Mouse (Mus musculus): ENCODE results near the gene Cfap221. TPM values are rescaled to one million over a fixed set of nuclear protein-coding genes. Genes with fewer than 3 reads are reported as not detected.

Cfap221 gene
- total and polyA plus RNA-seq, 3 experiments: not detected

GRCm38 (mm10) chr1:119892933-119893332, 104.1 kb downstream of the Cfap221 start:
- H3K36me3 ChIP-seq (replicated peaks in 1 of 2; ENCODE audit: control insufficient read depth in 1 of 2, insufficient read depth in 1 of 2, low read length in 1 of 2): no peaks in the 10 kb centered on the region
- in situ Hi-C loops (cut with MboI; ENCODE audit: low pct_ligation_motif_present, low pct_unique_long_range_greater_than_20kb, low sequenced_read_pairs): loop anchor here (10.0 kb wide), 2 partner anchors 58 to 338 kb away; partner anchors contain the start of gene Ptpn4
- TF ChIP-seq RAD21 (IDR thresholded peaks at IDR 0.05; ENCODE audit: low read depth, low read length): peak; percentile 28
- TF ChIP-seq IRF4 (IDR thresholded peaks at IDR 0.05; ENCODE audit: low read depth, low read length): peak; percentile 48; the same call in 1 of the 2 replicates
- TF ChIP-seq SMC3 (IDR thresholded peaks at IDR 0.05; ENCODE audit: low read depth, low read length): peak; percentile 31
- TF ChIP-seq CTCF (conservative IDR thresholded peaks at IDR 0.05 in 1 of 2, IDR thresholded peaks at IDR 0.05 in 1 of 2; ENCODE audit: low read depth in 2 of 2, low read length in 2 of 2): peak in 1 of 2 experiments; percentile 38; a peak in 2 of 4 replicates
- TF ChIP-seq NRF1 (IDR thresholded peaks at IDR 0.05; ENCODE audit: low read depth, low read length): no peak
- TF ChIP-seq ZNF384 (IDR thresholded peaks at IDR 0.05; ENCODE audit: low read depth, low read length): no peak
- 0 out of 2 replicates have a peak, but pooled peaks have one; percentile 11 for TF ChIP-seq BHLHE40 (IDR thresholded peaks at IDR 0.05; ENCODE audit: low read depth, low read length)
- peak; percentile 40 for DNase-seq (ENCODE audit: extremely low read depth)
- dilution Hi-C loops (cut with MboI; ENCODE audit: extremely low pct_ligation_motif_present, extremely low pct_unique_long_range_greater_than_20kb, low sequenced_read_pairs): no loop called here
- H3K9ac ChIP-seq (ENCODE audit: insufficient read depth, low read depth): no peak overlapping the region
- H3K4me2 ChIP-seq (ENCODE audit: insufficient read depth, low read depth, poor library complexity, severe bottlenecking): no peak overlapping the region
- H3K9me3 ChIP-seq (replicated peaks; ENCODE audit: low read length): no peaks in the 10 kb centered on the region
- no peaks in the 10 kb centered on the region for H3K79me2 ChIP-seq (replicated peaks; ENCODE audit: control insufficient read depth, extremely low read depth, insufficient read depth, poor library complexity, severe bottlenecking)
- H3K4me3 ChIP-seq (replicated peaks in 1 of 3; ENCODE audit: low read depth in 2 of 3, low read length in 2 of 3, poor library complexity in 1 of 3): no peak overlapping the region
- H3K27ac ChIP-seq (ENCODE audit: insufficient read depth, low read depth): no peak overlapping the region
- H3K27me3 ChIP-seq (replicated peaks): no peaks in the 10 kb centered on the region
- peaks cover 0 to 21% of the 10 kb centered on the region in 2 experiments; a peak in 2 of 4 replicates for H3K4me1 ChIP-seq (ENCODE audit: control insufficient read depth in 1 of 2, insufficient read depth in 2 of 2)

GRCm38 (mm10) chr1:119891865-119892264, 105.2 kb downstream of the Cfap221 start:
- H3K9me3 ChIP-seq (replicated peaks; ENCODE audit: low read length): no peaks in the 10 kb centered on the region
- no peaks in the 10 kb centered on the region for H3K36me3 ChIP-seq (replicated peaks in 1 of 2; ENCODE audit: control insufficient read depth in 1 of 2, insufficient read depth in 1 of 2, low read length in 1 of 2)
- dilution Hi-C loops (cut with MboI; ENCODE audit: extremely low pct_ligation_motif_present, extremely low pct_unique_long_range_greater_than_20kb, low sequenced_read_pairs) (no loop called here), in situ Hi-C loops (cut with MboI; ENCODE audit: low pct_ligation_motif_present, low pct_unique_long_range_greater_than_20kb, low sequenced_read_pairs) (loop anchor here (10.0 kb wide), 2 partner anchors 57 to 337 kb away; partner anchors contain the start of gene Ptpn4)
- no peak for TF ChIP-seq EP300 (IDR thresholded peaks at IDR 0.05; ENCODE audit: low read length)
- no peak for TF ChIP-seq SIN3A (IDR thresholded peaks at IDR 0.05; ENCODE audit: low read length)
- TF ChIP-seq NELFE (IDR thresholded peaks at IDR 0.05; ENCODE audit: low read depth, low read length): no peak
- TF ChIP-seq PAX5 (IDR thresholded peaks at IDR 0.05; ENCODE audit: low read length): no peak
- no peak for TF ChIP-seq JUN (IDR thresholded peaks at IDR 0.05; ENCODE audit: insufficient read depth, low read depth, low read length)
- TF ChIP-seq MYC (IDR thresholded peaks at IDR 0.05; ENCODE audit: low read depth, low read length): no peak
- TF ChIP-seq USF1 (IDR thresholded peaks at IDR 0.05; ENCODE audit: low read depth, low read length): no peak
- TF ChIP-seq POLR2A (IDR thresholded peaks at IDR 0.05; ENCODE audit: low read depth, low read length): no peak
- TF ChIP-seq MAFK (IDR thresholded peaks at IDR 0.05; ENCODE audit: insufficient replicate concordance, low read length): no peak
- TF ChIP-seq CTCF (conservative IDR thresholded peaks at IDR 0.05 in 1 of 2, IDR thresholded peaks at IDR 0.05 in 1 of 2; ENCODE audit: low read depth in 2 of 2, low read length in 2 of 2): no peak
- no peak for TF ChIP-seq MEF2A (IDR thresholded peaks at IDR 0.05; ENCODE audit: borderline replicate concordance, low read depth, low read length)
- no peak for TF ChIP-seq MAZ (IDR thresholded peaks at IDR 0.05; ENCODE audit: low read depth, low read length)
- no peak for TF ChIP-seq UBTF (IDR thresholded peaks at IDR 0.05; ENCODE audit: low read depth, low read length)
- no peak for TF ChIP-seq HCFC1 (IDR thresholded peaks at IDR 0.05; ENCODE audit: low read depth, low read length)
- no peak for TF ChIP-seq POLR2AphosphoS2 (IDR thresholded peaks at IDR 0.05; ENCODE audit: low read depth, low read length)
- no peak for DNase-seq (ENCODE audit: extremely low read depth)
- H3K27ac ChIP-seq (ENCODE audit: insufficient read depth, low read depth): no peak overlapping the region
- H3K4me2 ChIP-seq (ENCODE audit: insufficient read depth, low read depth, poor library complexity, severe bottlenecking): no peak overlapping the region
- no peaks in the 10 kb centered on the region for H3K27me3 ChIP-seq (replicated peaks)
- H3K9ac ChIP-seq (ENCODE audit: insufficient read depth, low read depth): no peak overlapping the region
- H3K4me1 ChIP-seq (ENCODE audit: control insufficient read depth in 1 of 2, insufficient read depth in 2 of 2): peaks cover 0 to 21% of the 10 kb centered on the region in 2 experiments; a peak in 2 of 4 replicates
- no peak overlapping the region for H3K4me3 ChIP-seq (replicated peaks in 1 of 3; ENCODE audit: low read depth in 2 of 3, low read length in 2 of 3, poor library complexity in 1 of 3)
- no peaks in the 10 kb centered on the region for H3K79me2 ChIP-seq (replicated peaks; ENCODE audit: control insufficient read depth, extremely low read depth, insufficient read depth, poor library complexity, severe bottlenecking)

Measured in CH12.LX (cell line).